Mouse (Mus musculus) ES-E14 (cell line): ENCODE data around the gene Pno1.

Source experiments
- HCFC1 ChIP-seq: IDR thresholded peaks from 2 replicates; pipeline ENCODE4 v1.6.1; 2012; ENCODE audit warnings: low read length, inconsistent platforms, borderline replicate concordance; ENCODE audit not compliant: insufficient read depth
- MAFK ChIP-seq: IDR thresholded peaks from 2 replicates; pipeline ENCODE4 v1.6.1; 2014; ENCODE audit warnings: mild to moderate bottlenecking, low read depth, low read length, inconsistent platforms; ENCODE audit not compliant: insufficient read depth

GRCm38 (mm10) chr11:17257861-17258260 is 46.5 kb upstream of the Pno1 start:
- TF ChIP-seq MAFK (no peak), HCFC1 (no peak)
